Mouse (Mus musculus) cerebellum, adult 11 months (tissue): ENCODE results near the gene Hcfc2.

Experiments used
- DNase-seq: peaks from one replicate; pipeline ENCODE4 v3.0.0; 2022

Gene Hcfc2

DNA sequence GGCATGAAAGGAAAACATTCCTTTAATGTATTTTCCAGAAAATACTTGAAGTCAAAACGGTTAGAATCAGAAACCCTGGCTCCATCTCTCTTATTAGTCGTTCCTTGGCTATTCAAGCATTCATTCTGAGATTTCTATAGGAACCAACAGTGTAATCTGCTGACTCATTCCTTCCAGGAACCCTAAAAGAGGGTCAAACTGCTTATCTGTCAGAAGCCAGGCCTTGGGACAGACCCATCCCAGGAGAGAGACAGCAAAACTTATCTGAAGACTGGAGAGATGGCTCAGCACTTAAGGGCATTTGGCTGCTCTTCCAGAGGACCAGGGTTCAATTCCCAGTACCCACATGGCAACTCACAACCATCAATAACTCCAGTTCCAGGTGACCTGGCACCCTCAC is 81.1 kb downstream of the Hcfc2 start:
- DNase-seq: no peak

DNA sequence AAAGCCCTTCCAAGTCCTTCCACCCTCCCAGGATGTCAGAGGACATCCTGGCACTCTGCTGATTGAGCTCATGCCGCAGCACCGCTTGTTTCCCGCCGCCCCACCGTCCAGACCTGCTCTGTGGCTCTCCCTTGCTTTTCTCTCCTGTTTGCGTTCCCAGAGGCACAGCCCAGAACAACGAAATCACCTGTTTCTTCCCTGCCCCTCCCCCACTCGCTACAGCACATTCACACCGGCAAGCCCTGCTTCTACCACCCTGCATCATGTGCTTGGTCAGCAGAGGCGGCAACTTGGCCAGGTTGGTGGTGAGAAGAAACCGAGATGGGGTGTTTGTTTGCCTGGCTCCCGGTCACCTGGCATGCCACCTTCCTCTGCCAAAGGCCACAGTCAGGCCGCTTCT is 81.9 kb downstream of the Hcfc2 start:
- no peak for DNase-seq

DNA sequence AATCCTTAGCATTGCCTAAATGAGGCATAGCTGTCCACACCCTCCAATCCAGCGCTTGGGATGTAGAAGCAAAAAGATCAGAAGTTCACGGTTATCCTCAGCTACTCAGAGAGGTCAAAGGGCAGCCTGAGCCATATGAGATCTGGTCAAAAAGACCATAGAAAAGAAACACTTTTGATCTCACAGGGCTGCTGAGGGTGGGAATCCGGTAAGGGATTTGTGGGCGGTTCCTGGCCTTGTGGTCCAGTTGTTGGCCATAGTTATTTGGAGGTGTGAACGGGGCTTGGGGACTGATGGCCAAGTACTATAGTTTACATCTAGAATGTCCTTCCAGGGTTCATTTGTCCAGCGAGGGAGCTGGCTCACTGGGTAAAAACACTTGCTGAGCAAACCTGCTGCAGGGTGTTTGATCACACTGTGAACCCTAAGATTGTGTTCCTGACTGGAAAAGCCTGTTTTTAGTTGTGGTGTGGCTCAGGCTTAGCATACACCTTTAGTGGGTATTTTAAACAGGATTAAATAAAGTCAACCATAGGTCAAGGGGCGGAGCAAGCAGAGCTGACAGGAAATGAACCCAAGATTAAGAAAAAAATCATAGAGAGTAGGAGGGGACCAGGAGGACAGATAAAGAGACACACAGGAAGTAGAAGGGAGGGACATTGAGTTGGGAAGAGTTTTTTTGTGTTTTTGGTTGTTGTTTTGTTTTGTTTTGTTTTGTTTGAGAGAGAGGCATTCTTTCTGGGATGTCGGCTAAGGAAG is 83.0 kb downstream of the Hcfc2 start:
- no peak for DNase-seq

DNA sequence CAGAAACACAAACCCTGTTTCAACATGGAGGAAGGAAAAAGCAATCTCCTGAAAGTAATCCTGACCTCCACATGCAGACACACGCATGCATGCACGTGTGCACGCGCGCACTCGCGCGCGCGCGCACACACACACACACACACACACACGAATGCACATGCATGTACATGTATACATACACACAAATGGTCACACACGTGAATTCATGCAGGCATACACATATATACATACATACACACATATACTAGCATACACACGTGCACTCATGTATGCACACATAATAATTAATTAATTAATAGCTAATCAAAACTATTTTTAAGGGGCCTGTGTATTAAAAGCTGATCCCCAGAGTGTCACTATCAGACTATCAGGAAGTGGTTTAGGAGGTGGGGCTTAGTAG is 83.9 kb downstream of the Hcfc2 start:
- DNase-seq: no peak

DNA sequence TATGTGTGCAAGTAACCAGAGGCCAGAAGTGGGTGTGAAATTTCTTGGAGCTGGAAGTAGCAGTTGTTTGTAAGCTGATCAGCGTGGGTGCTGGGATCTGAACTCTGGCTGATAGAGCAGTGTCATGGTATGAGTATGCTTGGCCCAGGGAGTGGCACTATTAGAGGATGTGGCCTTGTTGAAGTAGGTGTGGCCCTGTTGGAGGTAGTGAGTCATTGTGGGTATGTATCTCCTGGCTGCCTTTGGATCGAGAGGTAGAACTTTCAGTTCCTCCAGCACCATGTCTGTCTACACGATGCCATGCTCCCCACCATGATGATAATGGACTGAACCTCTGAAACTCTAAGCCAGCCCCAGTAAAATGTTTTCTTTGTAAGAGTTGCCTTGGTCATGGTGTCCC is 84.4 kb downstream of the Hcfc2 start:
- DNase-seq: no peak

DNA sequence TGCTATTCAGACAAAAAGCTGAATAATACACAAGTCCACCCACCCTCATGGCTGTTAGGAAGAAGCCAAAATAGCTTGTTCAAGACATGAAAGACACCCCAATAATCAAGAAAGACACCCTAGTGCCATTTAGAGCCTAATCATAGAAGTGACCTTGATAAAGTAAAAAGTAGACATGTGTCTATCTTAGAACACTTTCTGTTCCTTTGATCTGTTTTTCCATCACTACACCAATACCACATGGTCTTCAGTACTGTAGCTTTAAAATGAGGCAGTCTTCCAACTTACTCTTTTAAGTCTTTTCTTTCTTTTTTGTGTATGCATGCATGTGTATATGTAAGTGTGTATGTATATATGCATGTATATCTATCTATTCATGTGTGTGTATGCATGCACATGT is 84.9 kb downstream of the Hcfc2 start:
- no peak for DNase-seq

DNA sequence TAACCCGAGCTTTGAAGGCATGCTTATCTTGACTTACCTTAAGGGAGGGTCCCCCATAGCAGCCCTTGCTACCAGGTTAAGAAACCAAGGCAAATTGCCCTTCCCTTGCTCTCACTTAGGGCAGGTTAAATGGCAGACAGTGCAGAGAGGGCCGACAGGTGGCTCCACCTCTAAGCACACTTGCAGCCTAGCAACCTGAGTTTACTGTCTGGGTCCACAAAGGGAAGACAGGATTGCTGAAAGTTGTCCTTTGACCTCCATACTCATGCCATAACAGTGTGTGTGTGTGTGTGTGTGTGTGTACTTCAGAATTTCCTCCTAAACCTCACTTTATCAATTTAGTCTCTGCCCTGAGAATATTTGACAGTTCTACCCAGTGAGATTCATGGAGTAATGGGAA is 86.5 kb downstream of the Hcfc2 start:
- DNase-seq: no peak

DNA sequence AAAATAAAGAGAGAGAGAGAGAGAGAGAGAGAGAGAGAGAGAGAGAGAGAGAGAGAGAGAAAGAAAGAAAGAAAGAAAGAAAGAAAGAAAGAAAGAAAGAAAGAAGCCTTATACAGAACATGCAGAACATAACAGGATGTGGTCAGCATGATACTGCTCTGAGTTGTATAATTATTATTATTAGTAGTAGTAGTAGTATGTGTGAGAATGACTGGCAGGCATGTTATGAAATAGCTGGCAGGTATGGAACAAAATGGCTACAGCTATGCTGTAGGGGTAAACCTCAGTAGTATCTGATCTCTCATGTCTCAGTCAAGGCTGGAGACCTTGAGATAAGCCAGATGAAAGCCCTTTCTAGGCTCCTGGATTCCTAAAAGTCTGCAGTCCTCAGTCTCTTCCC is 93.2 kb downstream of the Hcfc2 start:
- DNase-seq: no peak

DNA sequence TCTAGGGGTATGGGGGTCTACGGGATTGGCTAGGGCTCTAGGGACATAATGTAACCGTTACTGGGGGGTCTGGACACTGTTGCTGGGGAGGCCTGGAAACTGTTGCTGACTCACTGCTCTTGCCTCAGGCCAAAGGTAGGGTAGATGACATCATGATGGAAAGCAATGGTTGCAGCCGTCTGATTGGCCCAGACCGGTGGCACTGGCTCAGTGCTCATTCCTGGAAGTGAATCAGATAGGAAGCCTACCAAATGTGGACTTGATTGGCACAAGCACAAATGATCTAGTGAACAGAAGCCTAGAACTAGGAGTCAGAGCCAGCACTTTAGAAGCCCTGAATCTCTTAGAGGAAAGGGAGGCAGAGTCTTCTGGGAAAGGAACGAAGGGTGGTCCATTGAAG is 94.5 kb downstream of the Hcfc2 start:
- DNase-seq: no peak

DNA sequence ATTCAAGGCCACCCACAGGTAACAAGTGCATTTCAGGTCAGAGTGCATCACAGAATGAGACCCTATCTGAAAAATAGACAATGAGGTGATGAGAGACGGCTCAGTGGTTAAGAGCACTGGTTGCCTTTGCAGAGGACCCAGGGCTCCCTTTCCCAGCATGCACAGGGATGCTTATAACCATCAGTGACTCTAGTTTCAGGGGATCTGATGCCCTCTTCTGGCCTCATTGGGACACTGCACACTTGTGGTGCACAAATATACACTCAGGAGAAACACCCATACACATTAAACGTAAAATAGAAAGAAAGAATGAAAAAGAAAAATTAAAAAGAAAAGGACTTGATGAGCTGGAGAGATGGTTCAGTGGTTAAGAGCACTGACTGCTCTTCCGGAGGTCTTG is 95.8 kb downstream of the Hcfc2 start:
- DNase-seq: no peak
